Mouse (Mus musculus): ENCODE data around the gene Nme7.

GRCm38 (mm10) chr1:164450231-164450630, 146.3 kb downstream of the Nme7 start:
- no peak for TF ChIP-seq CTCF (conservative IDR thresholded peaks at IDR 0.05; ENCODE audit: low read length)
- TF ChIP-seq NANOG (IDR thresholded peaks at IDR 0.05; ENCODE audit: borderline replicate concordance, low read length), result no peak
- no peak for TF ChIP-seq POU5F1 (IDR thresholded peaks at IDR 0.05; ENCODE audit: borderline replicate concordance, low read length)

Data from E14TG2a.4 (cell line).